Mouse (Mus musculus): Measurements from ENCODE around the gene Crybb1.
A peak's percentile ranks its signal among the peaks of the same experiment; 100 is the strongest.

Gene Crybb1

GRCm38 (mm10) chr5:112281676-112282075 is 26.1 kb downstream of the Crybb1 start:
- no peak for TF ChIP-seq CTCF (conservative IDR thresholded peaks at IDR 0.05; ENCODE audit: low read length)
- no peak for TF ChIP-seq POU5F1 (IDR thresholded peaks at IDR 0.05; ENCODE audit: borderline replicate concordance, low read length)
- TF ChIP-seq NANOG (IDR thresholded peaks at IDR 0.05; ENCODE audit: borderline replicate concordance, low read length) = no peak
- peaks cover 4% of the 10 kb centered on the region; the same call in 1 of the 2 replicates for H3K36me3 ChIP-seq (ENCODE audit: insufficient read depth, low read length)
- no peaks in the 10 kb centered on the region for H3K27me3 ChIP-seq (ENCODE audit: insufficient read depth, low read length)

DNA sequence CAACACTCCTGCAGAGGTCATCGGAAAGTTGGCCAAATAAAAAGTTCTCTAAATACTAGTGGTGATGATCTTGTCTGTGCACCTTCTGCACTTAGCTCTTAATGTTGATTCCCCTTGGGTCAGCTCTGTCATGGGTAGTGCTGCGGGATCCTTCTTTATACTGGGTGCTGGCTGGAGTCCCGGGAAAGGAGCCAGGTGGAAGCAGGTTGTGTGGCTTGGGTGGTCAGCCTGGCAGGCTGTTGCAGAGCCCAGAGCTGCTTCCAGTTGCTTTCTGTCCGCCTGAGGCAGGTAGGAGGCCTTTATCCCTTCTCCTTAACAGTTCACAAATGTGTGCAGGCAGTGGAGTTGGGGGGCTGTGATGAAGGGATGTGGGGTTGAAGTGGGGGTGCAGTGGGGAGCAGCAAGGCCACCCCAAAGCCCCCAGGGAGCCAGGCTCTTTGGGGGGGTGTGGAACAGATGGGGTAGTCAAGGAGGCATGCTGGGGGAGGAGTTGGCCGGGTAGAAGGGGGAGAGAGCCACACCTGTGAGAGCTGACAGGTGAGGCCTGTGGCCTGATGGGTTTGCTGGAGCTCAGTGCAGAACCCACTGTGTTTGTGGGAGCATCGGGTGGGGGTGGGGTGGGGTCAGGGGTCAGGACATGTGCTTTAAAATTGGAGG is 26.6 kb downstream of the Crybb1 start:
- TF ChIP-seq NANOG (IDR thresholded peaks at IDR 0.05; ENCODE audit: borderline replicate concordance, low read length) (no peak), POU5F1 (IDR thresholded peaks at IDR 0.05; ENCODE audit: borderline replicate concordance, low read length) (no peak), CTCF (conservative IDR thresholded peaks at IDR 0.05; ENCODE audit: low read length) (no peak)
- H3K4me3 ChIP-seq (replicated peaks; ENCODE audit: low read length) = peak overlapping the region; percentile 13; the same call in 1 of the 2 replicates

More at GRCm38 (mm10) chr5:112281676-112282075, 26.1 kb downstream of the Crybb1 start:
- Histone ChIP-seq H3K4me1 (replicated peaks; ENCODE audit: low read depth, low read length) (peaks cover 95% of the 10 kb centered on the region), H3K9me3 (ENCODE audit: low read length) (no peaks in the 10 kb centered on the region), H3K4me3 (replicated peaks; ENCODE audit: low read length) (0 out of 2 replicates have a peak overlapping the region, but pooled peaks have one; percentile 7)

DNA sequence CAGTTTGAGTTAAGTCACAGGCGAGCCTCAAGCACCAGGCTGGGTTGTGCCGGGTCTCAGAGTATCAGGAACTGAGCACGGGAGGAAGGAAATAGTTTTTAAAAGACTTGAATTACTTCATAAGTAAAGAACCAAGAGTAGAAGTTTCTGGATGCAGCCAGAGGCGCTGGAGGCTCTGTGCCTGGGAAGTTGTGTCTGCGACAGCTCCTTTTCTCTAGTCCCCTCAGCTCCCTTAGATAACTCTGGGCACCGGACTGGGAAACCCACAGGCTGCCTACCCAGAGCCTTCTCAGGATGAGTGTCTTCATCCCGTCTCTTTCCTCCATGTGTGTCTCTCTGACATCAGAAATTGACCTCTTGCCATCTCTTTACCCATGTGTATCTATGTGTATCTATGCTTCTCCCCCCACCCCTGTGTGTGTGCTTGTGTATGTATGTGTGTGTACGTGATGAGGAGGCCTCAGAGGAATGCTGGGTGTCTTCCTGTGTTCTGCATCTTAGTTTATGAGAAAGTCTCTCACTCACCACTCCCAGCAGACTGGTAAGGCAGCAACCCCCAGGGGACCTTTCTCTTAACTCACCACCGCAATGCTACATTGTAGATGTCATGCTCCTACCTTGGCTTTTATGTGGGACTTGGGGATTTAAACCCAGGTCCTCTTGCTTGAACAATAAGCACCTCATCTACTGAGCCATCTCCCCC is 27.3 kb downstream of the Crybb1 start:
- peaks cover 9% of the 10 kb centered on the region; the same call in 1 of the 2 replicates for H3K36me3 ChIP-seq (ENCODE audit: insufficient read depth, low read length)
- no peak for TF ChIP-seq CTCF (conservative IDR thresholded peaks at IDR 0.05; ENCODE audit: low read length)
- no peak for TF ChIP-seq NANOG (IDR thresholded peaks at IDR 0.05; ENCODE audit: borderline replicate concordance, low read length)
- no peak for TF ChIP-seq POU5F1 (IDR thresholded peaks at IDR 0.05; ENCODE audit: borderline replicate concordance, low read length)
- H3K27me3 ChIP-seq (ENCODE audit: insufficient read depth, low read length) = no peaks in the 10 kb centered on the region
- H3K4me3 ChIP-seq (replicated peaks; ENCODE audit: low read length) = peak overlapping the region; percentile 39; the same call in 1 of the 2 replicates
- H3K9me3 ChIP-seq (ENCODE audit: low read length) = no peaks in the 10 kb centered on the region
- peaks cover 98% of the 10 kb centered on the region for H3K4me1 ChIP-seq (replicated peaks; ENCODE audit: low read depth, low read length)

More for the DNA sequence above, 26.6 kb downstream of the Crybb1 start:
- no peaks in the 10 kb centered on the region for H3K9me3 ChIP-seq (ENCODE audit: low read length)
- no peaks in the 10 kb centered on the region for H3K27me3 ChIP-seq (ENCODE audit: insufficient read depth, low read length)
- peaks cover 98% of the 10 kb centered on the region for H3K4me1 ChIP-seq (replicated peaks; ENCODE audit: low read depth, low read length)
- peaks cover 4% of the 10 kb centered on the region; the same call in 1 of the 2 replicates for H3K36me3 ChIP-seq (ENCODE audit: insufficient read depth, low read length)

- no peaks in the 10 kb centered on the region for H3K9me3 ChIP-seq (ENCODE audit: low read length)
- peaks cover 98% of the 10 kb centered on the region for H3K4me1 ChIP-seq (replicated peaks; ENCODE audit: low read depth, low read length)
- H3K4me3 ChIP-seq (replicated peaks; ENCODE audit: low read length) = peak overlapping the region; percentile 39
- no peaks in the 10 kb centered on the region for H3K27me3 ChIP-seq (ENCODE audit: insufficient read depth, low read length)
- H3K36me3 ChIP-seq (ENCODE audit: insufficient read depth, low read length) = peaks cover 9% of the 10 kb centered on the region; the same call in 1 of the 2 replicates
- TF ChIP-seq POU5F1 (IDR thresholded peaks at IDR 0.05; ENCODE audit: borderline replicate concordance, low read length) = no peak
- no peak for TF ChIP-seq NANOG (IDR thresholded peaks at IDR 0.05; ENCODE audit: borderline replicate concordance, low read length)
- TF ChIP-seq CTCF (conservative IDR thresholded peaks at IDR 0.05; ENCODE audit: low read length) = no peak
Measured at GRCm38 (mm10) chr5:112283543-112284202, 28.1 kb downstream of the Crybb1 start.

GRCm38 (mm10) chr5:112284203-112284582 is 28.6 kb downstream of the Crybb1 start:
- TF ChIP-seq NANOG (IDR thresholded peaks at IDR 0.05; ENCODE audit: borderline replicate concordance, low read length) (no peak), CTCF (conservative IDR thresholded peaks at IDR 0.05; ENCODE audit: low read length) (no peak), POU5F1 (IDR thresholded peaks at IDR 0.05; ENCODE audit: borderline replicate concordance, low read length) (no peak)
- Histone ChIP-seq H3K4me3 (replicated peaks; ENCODE audit: low read length) (peak overlapping the region; percentile 39), H3K9me3 (ENCODE audit: low read length) (no peaks in the 10 kb centered on the region), H3K36me3 (ENCODE audit: insufficient read depth, low read length) (peaks cover 9% of the 10 kb centered on the region; the same call in 1 of the 2 replicates), H3K4me1 (replicated peaks; ENCODE audit: low read depth, low read length) (peaks cover 96% of the 10 kb centered on the region), H3K27me3 (ENCODE audit: insufficient read depth, low read length) (no peaks in the 10 kb centered on the region)

- Histone ChIP-seq H3K4me1 (replicated peaks; ENCODE audit: low read depth, low read length) (peaks cover 95% of the 10 kb centered on the region), H3K9me3 (ENCODE audit: low read length) (no peaks in the 10 kb centered on the region), H3K36me3 (ENCODE audit: insufficient read depth, low read length) (peaks cover 9% of the 10 kb centered on the region; the same call in 1 of the 2 replicates), H3K27me3 (ENCODE audit: insufficient read depth, low read length) (no peaks in the 10 kb centered on the region), H3K4me3 (replicated peaks; ENCODE audit: low read length) (no peak overlapping the region)
- TF ChIP-seq CTCF (conservative IDR thresholded peaks at IDR 0.05; ENCODE audit: low read length) (no peak), POU5F1 (IDR thresholded peaks at IDR 0.05; ENCODE audit: borderline replicate concordance, low read length) (no peak), NANOG (IDR thresholded peaks at IDR 0.05; ENCODE audit: borderline replicate concordance, low read length) (no peak)
Measured at GRCm38 (mm10) chr5:112285548-112286085, 30.0 kb downstream of the Crybb1 start.

DNA sequence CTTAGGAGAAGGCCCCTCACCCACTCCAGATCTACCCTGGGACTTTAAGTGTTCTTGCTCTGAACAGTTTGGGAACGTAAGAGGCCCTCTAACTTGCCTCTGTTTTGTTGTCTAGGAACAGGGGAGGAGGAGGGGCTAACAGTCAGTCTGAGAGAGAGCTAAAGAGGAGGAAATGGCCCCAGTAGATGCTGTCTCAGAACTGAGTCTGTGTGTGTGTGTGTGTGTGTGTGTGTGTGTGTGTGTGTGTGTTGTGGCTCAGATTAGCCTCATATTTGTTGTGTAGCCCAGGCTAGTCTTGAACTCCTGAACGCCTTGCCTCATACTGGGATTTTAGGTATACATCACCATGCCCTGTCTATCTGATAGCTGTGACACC is 31.0 kb downstream of the Crybb1 start:
- peaks cover 95% of the 10 kb centered on the region for H3K4me1 ChIP-seq (replicated peaks; ENCODE audit: low read depth, low read length)
- H3K36me3 ChIP-seq (ENCODE audit: insufficient read depth, low read length) = peaks cover 9% of the 10 kb centered on the region; the same call in 1 of the 2 replicates
- TF ChIP-seq POU5F1 (IDR thresholded peaks at IDR 0.05; ENCODE audit: borderline replicate concordance, low read length) (no peak), NANOG (IDR thresholded peaks at IDR 0.05; ENCODE audit: borderline replicate concordance, low read length) (no peak), CTCF (conservative IDR thresholded peaks at IDR 0.05; ENCODE audit: low read length) (no peak)
- no peaks in the 10 kb centered on the region for H3K9me3 ChIP-seq (ENCODE audit: low read length)
- no peaks in the 10 kb centered on the region for H3K27me3 ChIP-seq (ENCODE audit: insufficient read depth, low read length)
- H3K4me3 ChIP-seq (replicated peaks; ENCODE audit: low read length) = no peak overlapping the region
